ENCODE assay signal across 11 mouse cellular contexts in genomic region chr14:103440243-103440642, GRCm38 (mm10).
DNase-seq lines count a peak whose midpoint lies in the region; ATAC-seq and TF ChIP-seq lines count a peak whose summit lies in the region.
"Had no signal": no experiment of that assay in that cellular context is flagged by ENCODE, and none has a peak within 500 bp of the region (broad histone marks: within the 10 kb centered on the region; RNA-seq: fewer than 3 reads in every experiment).

No protein-coding gene starts in this region.

- ATAC-seq in megakaryocyte-erythroid progenitor cell, adult 5-6 weeks (replicated peaks; ENCODE audit: low FRiP score, low TSS enrichment, poor library complexity, severe bottlenecking), result no peak

- intact Hi-C loops in left cerebral cortex, postnatal 25 days (cut with DNase I), result no loop called here

- no peak overlapping the region for H3K4me3 ChIP-seq in cortical plate, adult 2 months (ENCODE audit: insufficient read depth, low read length)
- H3K4me3 ChIP-seq: forebrain, embryonic 12.5 days; heart, embryonic 13.5 days had no signal

- H3K27ac ChIP-seq in cortical plate, adult 2 months (ENCODE audit: insufficient read depth, low read length), result no peak overlapping the region
- H3K27ac ChIP-seq: forebrain, embryonic 12.5 days; heart, embryonic 13.5 days had no signal

- TF ChIP-seq POLR2A in cortical plate, adult 2 months (IDR thresholded peaks at IDR 0.05; ENCODE audit: extremely low read depth, insufficient read depth, low read length), result 0 out of 2 replicates have a peak, but pooled peaks have one; percentile 34

- H3K4me1 ChIP-seq in cortical plate, adult 2 months (ENCODE audit: control insufficient read depth, insufficient read depth, low read length), result no peaks in the 10 kb centered on the region
- H3K4me1 ChIP-seq: forebrain, embryonic 12.5 days; heart, embryonic 13.5 days had no signal

- DNase-seq in adrenal gland, postnatal 36 days, result peak; percentile 28 to 40
- no peak for DNase-seq in adrenal gland, adult 18-20 months (ENCODE audit: low spot score in 2 of 2)
- DNase-seq in MN1 (ENCODE audit: low spot score), result peak; percentile 61
- DNase-seq in left cerebral cortex, postnatal 25 days (ENCODE audit: low spot score in 2 of 2), result peak; percentile 46 to 91
- no peak for DNase-seq in heart, adult 18-20 months
- no peak for DNase-seq in embryo, embryonic 9.5 days (ENCODE audit: extremely low spot score)
- DNase-seq: lung, embryonic 14.5 days had no signal

- no peak for TF ChIP-seq CTCF in cortical plate, adult 2 months (IDR thresholded peaks at IDR 0.05; ENCODE audit: extremely low read depth, insufficient read depth, low read length)

Comparison
In these comparisons a context has a peak if more than half of its experiments do, and no peak if none do; other contexts are left out.
1. DNase-seq: peak in adrenal gland, postnatal 36 days (2 of 2), MN1 (single experiment) and left cerebral cortex, postnatal 25 days (2 of 2); none in adrenal gland, adult 18-20 months (0 of 2), heart, adult 18-20 months (0 of 2) and embryo, embryonic 9.5 days (single experiment).